Mouse (Mus musculus): ENCODE results near the gene Loxl1.
A peak's percentile ranks its signal among the peaks of the same experiment; 100 is the strongest.

The Loxl1 gene

DNA sequence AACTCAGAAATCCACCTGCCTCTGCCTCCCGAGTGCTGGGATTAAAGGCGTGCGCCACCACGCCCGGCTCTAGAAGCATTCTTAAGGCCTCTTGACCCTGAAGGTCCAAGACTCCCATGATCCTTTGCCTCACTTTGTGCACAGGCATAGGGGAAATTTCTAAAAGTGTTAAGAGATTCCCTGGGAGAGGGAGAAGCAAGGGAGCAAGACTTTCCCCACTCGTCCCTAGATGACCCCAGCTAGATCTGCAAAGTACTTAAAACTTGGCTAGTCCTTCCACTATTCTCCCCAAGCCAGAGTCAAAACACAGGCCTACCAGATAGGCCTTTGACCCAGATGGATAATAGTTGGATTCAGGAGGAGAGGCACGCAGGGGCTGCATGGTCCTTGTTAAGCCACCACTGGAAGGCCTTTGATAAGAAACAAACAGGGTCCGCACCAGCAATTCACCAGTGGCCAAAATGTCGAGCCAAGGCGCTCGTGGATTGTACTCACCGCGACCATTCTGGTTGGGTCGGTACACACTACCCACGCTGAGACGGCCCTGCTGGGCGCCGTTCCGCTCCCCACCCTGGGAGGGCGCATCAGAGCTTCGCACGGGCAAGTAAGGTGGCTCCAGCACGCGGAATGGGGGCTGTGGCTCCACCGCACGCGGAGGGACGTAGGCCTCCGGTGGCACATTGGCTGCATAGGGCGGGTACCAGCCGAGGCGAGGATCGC is 1.6 kb downstream of the Loxl1 start:
- DNase-seq, result no peak

DNA sequence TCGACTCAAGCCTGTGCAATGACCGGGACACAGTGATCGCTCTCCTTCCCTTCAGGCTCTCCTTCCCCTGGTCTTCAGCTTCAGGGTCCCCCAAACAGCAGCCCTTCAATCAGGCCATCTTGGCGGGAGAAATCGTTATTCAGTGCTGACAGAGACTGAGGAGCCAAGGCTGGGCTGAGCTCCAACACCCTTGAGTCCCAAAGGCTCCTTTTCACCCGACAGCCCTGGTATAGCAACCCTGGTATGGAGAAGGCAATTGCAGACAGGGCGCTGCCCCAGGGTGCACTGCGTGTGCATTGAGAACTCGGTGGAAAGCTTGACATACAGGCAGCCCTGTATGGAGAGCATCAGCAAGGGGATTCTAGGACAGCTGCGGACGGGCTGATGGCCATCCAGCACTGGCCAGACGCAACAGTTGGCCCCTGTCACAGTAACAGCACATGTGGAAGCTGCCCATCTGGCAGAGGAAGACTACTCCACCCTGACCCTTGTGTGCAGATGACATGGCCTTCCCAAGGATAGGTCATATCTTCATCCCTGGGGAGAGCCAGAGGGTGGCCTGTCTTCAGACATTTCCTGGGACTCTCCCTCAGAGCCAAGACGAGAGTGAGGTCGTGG is 2.8 kb downstream of the Loxl1 start:
- no peak for DNase-seq

DNA sequence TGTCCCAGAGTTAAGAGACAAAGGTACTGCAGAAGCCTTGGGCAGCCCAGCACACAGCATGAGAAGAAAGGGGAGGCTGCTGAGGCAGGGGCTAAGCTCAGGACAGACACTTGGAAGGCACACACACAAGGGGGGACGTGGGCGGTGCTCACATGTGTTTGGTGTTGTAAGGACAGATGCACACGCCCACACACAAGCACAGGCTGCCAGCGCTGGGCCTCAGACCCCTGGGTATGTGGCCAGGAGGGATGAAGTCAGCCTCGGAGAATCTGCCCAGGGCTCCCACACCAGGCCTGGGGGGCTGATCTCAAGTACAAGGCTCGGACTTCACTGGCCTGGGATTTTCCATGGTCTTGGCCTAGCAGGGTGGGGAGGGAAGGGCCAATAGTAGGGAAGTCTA is 4.6 kb downstream of the Loxl1 start:
- no peak for DNase-seq

DNA sequence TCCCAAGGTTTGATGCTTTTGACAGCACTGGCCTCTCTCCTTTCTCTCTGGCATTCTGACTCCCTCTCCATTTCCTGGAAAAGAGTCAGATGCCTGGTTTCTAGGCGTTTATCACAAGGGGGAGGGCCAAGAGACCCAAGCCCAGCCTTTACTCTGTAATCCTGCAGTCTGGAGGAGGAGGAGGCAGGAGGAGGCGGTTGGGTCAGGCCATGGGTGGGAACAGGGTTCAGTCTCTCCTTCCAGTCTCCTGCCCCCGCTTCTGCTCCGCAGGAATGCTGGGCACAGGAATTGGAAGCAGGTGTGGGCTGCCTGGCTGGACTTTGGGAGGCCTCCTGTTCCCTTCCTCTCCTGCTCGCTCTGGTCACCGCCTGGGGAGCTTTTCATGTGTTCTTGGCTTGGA is 7.3 kb downstream of the Loxl1 start:
- peak; percentile 20 for DNase-seq

DNA sequence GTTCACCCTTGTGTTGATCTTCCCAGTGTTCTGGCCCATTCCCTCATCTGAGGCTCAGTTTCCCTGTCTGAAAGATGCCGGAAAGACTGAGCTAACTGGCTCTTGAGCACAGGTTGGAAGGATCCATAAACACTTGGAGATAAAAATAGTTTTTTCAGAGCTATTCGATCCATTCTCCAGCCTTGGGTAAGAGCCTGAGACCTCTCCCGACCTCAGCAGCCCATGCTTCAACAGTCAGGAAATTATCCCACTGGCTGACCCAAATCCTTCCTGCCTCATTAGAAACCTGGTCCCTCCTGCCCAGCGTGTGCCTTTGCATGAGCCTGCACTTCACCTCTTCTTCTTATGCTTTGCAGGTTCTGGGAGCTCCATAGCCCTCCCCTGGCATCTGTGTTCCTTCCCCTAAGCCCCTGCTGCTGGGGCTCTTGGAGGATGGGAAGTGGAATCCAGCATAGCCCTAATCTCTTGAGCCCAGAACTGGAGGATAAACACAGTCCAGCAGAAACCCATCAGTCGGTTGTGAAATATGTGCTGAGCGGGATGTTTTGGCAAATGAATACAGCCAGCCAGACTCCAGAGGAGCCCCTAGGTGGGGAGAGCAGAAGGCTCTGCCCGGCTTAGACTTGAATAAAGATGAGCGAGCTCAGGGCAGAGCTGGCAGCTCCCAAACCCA is 9.3 kb downstream of the Loxl1 start:
- no peak for DNase-seq

DNA sequence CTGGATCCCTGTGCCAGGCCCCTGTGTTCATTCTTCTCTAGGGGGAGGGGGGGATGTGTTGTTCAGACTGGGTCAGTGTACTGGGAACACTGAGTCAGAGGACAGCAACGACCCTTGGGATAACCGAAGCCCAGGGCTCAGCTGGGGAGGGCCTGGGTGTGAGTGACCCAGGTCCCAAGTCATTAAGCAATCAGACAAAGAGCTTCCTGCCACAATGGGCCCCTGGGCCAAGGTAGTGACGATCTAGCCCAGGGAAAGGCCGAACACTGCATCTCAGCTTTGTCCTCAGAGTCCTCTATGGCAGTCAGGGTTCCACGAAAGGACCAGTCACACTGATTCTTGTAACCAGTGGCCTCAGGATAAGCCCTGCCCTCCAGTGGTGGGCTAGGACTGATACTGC is 9.9 kb downstream of the Loxl1 start:
- no peak for DNase-seq

DNA sequence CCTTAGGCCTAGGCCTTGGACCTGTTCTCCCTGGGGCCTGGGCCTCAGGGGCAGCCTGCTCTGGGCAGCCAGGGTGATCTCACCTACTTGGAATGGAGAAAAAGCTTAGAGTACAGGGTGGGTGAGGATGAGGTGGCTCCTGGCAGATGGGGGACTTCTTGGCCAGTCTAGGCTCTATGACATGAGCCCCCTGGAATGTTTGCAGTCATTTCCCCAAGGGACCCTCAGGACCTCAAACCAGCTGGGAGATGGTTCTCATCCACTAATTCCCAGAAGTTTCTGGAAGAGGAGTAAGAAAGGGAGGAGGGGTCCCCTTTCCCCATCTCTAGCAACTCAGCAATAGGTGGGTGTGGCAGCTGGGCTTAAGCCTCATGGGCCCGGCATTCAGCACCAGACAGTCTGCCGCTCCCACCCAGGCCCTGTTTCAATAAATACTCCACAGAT is 13.6 kb downstream of the Loxl1 start:
- DNase-seq, result no peak

DNA sequence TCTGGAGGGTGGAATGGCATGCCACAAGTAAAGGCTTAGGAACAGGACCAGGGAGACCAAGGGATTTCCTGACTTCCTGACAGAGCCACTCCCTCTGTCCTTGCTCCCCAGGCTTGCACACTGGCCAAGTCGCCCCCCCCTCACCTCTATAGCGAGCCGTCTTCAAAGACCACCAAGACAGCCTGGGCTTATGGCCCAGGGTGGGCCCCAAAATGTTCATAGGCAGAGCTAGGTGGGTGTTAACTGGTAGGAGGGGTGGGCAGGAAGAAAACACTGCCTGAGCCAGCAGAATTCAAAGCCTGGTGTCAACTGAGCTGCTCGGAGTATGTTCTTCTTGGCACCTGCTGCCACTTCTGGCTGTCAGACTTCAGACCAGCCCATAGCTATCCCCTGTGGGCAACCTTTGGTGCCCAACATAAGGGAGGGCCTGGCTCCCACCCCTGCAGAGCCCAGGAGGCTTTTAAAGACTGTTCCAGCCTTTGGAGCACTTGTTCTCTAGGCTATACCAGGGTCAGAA is 15.0 kb downstream of the Loxl1 start:
- DNase-seq, result no peak

DNA sequence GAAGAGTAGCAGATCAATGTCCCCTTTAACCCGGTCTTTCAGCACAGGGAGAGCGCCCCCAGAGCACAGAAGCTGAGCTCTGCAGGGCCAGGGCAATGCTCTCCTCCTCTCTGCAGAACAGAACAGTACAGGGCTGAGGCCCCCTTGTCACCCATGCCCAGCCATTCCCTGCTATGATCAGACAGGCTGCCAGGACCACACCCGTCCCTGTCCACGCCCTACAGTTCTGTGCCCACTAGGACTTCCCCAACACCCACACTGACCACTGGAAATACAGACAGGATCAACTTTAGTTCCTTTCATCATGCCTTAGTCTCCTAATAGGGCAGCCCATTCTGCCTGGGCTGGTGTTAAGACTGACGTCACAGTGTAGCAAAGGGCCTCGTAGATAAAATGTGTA is 15.9 kb downstream of the Loxl1 start:
- DNase-seq, result no peak

DNA sequence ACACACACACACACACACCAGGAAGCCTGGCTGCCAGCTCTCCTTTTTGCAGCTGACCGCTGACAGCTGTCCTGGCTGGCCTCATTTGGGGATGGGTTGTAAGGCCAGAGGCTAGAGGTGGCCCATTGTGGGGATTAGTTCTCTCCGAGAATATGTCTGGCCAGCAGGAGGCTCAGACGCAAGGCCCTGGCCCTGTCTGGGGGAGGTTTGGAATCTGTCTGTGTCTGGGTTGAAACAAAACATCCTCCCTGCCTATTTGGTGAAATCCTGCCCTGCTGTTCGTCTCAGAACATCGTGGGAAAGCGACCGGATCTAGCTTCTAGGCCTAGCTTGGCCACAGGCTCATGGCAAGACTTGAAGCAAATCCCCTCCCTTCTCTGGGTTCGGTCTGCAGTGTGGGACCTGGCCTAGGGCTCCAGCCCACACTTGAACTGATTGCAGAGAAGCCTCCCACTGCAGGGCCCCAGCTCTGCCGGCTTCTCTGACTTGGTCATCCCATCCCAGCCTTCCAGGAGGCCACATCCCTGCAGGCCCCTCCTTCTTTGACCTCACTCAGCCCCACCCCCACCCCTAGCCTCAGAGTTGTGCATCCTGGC is 17.1 kb downstream of the Loxl1 start:
- DNase-seq, result no peak

DNA sequence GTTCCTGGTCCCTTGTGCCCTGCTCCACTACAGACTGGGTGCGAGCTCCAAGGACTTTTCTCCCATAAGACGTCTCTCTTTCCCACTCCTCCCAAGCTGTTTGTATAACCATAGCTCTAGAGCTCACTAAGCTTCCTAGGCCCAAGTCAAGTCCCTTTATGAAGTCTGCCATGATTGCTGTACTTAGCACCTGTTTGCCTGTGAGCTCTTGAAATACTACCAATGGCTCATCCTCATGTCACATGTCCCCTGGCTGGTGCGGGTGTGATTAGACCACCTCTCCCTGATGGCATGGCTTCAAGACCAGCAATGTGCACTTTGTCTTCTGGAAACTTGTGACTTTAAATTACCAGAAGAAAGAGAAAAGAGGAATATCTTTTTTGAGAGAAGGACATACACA is 17.6 kb downstream of the Loxl1 start:
- DNase-seq, result no peak

DNA sequence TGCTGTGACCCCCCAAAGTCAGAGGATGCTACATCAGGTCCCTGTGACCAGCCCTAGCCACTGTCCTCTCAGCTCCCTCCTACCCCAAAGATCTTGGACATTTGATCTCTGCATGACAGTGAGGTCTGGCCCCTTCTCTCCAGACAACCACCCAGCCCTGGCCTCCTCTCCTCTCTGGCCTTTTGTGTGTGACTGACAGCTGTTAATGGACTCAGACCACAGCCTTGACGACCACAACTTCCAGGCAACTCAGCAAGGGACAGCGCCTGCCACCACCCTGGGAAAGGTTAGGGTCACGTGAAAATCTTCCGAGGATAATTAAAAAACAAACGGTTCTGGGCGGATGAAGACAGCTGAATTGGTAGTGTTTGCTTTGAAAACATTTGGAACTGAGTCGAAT is 18.5 kb downstream of the Loxl1 start:
- DNase-seq, result no peak

DNA sequence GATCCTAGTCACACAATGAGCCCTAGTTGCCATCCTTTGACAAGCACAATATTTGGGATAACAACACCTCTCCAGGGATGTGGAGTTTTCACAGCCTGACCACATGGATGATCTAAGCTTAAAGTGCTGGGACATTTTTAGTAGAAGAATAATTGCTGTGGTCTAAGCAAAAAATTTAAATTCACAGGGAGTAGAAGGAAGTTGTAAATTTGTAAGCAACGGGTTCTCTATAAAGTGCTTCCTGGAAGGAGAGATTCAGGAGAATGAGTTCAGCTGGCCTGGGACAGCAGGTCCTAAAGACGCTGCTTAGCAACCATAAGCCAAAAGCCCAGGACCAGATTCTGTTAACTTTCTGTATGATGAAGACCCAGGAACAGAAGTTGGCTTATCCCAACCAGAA is 23.1 kb downstream of the Loxl1 start:
- no peak for DNase-seq

DNA sequence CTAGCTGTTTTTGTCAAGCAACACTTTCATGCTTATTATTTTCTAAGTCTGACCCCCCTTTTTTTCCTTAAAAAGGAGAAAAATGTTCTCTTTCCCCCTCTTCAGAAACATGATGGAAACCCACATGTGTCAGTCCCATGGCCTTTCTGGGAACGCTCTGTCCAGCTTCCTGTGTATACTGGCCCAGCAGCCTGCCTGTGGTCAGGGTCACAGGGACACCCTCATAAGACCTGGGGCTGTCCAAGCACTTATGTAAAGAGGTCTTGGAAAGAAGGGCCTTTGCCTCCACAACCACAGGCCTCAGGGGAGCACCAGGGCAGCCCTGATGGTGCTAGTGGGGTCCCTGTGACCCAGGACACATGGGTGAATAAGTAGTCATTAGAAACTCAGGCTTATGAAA is 23.9 kb downstream of the Loxl1 start:
- no peak for DNase-seq

DNA sequence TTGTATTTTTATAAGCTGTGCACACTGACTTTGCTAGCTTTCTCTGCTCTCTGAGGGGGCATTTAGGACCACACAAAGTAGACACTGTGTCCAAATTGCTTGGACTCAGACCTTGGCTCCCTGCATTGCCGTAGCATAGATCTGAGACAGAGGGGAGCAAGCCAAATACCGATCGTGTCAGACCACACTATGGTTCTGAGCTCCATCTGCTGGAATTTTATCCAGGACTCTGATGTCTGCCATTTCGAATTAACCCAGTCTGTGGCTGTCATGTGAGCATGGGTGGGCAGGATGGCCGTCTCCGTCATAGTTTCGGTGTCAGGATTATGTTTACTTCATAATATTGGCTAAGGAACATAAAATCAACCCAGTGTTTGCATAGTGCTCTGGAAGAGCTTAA is 29.6 kb downstream of the Loxl1 start:
- DNase-seq, result no peak

DNA sequence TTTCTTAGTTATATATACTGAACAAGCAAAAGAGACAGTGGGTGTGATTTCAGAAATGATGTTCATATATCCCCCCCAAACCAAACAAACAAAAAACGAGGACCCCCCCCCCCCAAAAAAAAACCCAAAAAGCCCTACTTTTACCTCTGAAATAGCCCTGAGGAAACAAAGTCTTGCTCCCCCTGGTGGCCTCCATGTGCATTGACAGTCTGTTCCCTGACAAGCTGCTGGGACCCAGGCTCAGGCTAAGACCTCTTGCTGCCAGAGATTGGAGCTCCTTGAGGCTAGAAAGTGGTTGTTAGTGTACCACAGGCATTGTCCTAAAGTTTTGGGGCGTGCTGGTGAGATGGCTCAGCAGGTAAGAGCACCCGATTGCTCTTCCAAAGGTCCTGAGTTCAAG is 31.4 kb downstream of the Loxl1 start:
- DNase-seq, result no peak

DNA sequence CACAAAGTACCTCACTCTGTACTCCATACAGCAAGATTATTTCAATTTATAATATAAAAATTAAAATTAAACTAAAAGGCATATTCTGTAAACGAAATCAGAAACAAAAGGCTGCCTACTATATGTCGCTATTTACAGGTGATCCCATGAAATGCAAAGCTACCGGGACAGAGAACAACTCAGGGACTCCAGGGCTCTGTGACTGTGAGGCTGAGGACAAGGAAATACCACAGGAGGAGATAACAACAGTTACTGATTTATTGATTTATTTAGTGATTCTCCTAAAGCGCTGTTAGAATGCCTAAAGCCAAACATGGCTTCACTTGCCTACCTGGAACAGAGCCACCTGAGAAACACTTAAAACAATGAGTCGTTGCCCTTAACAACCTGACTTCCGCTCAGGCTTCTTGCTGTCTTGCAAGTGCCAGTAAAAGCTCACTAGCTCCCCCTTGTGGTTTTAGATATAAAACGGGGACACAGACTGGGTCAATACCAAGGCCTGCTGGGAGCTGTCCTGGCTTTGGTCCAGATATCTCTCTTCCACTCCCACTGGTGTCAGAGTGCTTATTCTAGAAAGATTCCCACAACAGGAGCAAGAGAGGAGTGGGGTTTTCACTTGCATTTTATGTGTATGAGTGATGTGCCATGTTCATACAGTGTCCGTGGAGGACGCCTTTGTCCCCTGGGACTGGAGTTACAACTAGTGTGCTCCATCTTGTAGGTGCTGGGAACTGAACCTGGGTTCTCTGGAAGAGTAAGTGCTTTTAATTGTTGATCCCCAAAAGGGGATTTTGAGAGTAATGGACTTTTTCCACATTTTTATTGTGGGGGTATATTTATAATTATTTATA is 32.5 kb downstream of the Loxl1 start:
- peak; percentile 59 for DNase-seq

DNA sequence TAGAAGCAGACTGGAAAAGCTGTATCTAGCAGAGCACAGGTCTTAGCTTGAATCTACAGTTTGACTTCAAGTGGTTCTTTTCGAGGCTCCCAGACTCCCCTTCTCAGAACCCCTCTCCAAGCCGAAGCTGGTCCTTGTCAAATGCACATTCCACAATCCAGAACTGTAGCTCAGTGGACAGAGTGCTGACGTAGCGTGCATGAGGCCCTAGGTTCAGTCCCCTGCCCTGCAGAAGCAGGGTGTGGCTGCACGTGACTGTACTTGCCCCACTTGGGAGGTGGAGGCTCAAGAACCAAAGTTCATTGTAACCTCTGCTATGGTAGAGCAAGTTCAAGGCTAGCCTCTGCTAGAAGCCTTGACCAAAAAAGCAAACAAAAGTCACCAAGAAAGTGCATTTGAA is 33.2 kb downstream of the Loxl1 start:
- no peak for DNase-seq

DNA sequence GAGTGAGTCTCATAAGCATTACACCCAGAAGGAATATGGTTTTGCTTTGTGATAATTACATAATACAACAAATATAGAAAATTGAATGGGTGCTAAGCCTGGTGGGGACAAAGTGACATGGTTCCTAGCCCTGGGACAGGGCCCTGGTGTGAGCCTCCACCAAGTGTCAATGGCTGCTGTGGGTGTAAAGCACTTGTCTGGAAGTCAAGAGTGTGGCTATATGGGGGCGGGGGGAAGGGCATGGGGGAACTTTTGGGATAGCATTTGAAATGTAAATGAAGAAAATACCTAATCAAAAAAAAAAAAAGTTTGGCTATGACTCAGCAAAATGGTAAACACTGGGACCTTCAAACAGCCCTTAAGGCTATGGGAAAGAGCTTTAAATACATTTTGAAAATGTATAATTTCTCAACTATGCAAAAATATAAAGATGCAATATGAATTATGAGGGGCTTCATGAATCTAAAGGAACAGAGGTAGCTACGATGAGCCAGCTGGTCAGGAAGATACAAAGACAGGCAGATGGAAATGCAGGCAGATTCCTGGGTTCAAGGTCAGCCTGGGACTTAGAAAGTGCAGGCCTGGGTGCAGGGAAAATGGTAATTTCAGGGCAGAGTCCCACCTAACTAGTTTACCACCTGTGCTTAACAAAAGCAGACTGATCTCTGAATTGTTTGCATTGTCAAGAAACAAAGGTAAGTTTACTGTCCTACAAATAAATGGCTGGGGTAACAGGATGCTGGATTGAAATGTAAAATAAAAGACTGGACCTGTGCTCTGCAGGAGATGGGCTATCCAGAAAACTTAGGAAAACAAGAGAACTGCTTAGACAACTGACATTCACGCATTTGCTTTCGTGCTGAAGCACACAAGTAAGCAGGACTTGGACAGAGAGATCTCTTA is 33.9 kb downstream of the Loxl1 start:
- DNase-seq, result no peak

DNA sequence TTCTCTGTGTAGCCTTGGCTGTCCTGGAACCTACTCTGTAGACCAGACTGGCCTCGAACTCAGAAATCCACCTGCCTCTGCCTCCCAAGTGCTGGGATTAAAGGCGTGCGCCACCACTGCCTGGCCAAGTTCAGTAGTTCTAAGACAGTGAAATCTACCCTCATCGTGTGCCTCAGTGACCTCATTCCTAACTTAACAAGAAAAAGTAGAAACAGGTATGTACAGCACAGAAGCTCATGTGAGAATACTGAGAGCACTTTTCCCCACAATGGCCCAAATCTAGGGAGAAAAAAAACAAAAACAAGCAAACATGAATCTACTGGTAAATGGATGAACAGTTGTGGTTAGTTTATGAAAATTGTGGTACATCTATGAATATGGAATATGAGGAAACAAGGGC is 34.7 kb downstream of the Loxl1 start:
- no peak for DNase-seq

DNA sequence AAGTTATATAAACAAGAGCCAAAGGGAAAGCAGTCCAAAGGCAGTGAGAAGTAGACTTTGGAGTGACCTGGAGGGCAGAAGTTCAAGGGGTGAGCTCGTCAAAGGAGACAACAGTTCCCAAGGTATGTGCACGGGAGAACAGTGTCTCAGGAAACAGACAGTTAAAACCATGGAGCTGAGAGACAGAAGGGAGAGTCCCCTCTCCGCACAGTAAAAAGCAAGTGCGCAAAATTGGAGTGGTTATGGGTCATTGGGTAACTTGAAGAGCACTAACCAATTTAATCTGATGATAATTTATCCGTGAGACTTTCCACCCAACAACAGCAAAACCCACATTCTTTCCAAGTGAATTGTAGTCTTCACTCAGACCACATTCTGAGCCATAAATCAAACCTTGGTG is 36.6 kb downstream of the Loxl1 start:
- no peak for DNase-seq

DNA sequence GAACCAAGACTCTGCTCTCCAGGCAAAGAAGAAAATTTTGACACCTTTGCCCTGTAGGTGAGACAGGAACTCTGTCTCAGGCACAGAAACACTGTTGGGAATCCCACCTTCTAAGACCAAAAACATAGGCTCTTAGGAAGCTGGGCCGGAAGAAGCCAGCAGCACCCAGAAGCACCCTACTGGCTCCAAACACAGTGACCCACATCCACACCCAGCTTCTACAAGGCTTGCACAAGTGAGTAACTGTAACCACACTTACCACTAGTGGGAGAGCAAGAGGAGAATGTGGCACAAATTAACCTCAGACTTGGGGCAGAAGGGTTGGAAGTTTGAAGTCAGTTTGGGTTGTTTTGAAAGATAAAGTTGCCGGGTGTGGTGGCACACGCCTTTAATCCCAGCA is 37.2 kb downstream of the Loxl1 start:
- DNase-seq, result no peak

Measured in cerebellum, adult 11-12 months (tissue).